ENCODE assay signal across 8 mouse cellular contexts in genomic region chr14:62878634-62879430, GRCm38 (mm10). TPM values are rescaled to one million over a fixed set of nuclear protein-coding genes. Genes with fewer than 3 reads are reported as not detected.
DNase-seq lines count a peak whose midpoint lies in the region; ATAC-seq and TF ChIP-seq lines count a peak whose summit lies in the region.

No protein-coding gene starts in this region.

- ATAC-seq in heart, embryonic 14.5 days (ENCODE audit: insufficient number of reproducible peaks, insufficient read depth, low FRiP score, low read depth): no peak
- ATAC-seq in forebrain, embryonic 13.5 days: no peak
- peak; percentile 78 for ATAC-seq in liver, postnatal 0 days

- TF ChIP-seq CTCF in liver, postnatal 0 days (IDR thresholded peaks at IDR 0.05; ENCODE audit: low read depth): no peak

- 50% methylated on average over 7 of the region's 7 CpGs for WGBS in heart, embryonic 14.5 days
- WGBS in forebrain, embryonic 13.5 days: 63% methylated on average over 7 of the region's 7 CpGs
- WGBS in liver, postnatal 0 days (ENCODE audit: insufficient replicate concordance): 54% methylated on average over 7 of the region's 7 CpGs

- H3K36me3 ChIP-seq in heart, embryonic 14.5 days (ENCODE audit: control insufficient read depth, insufficient read depth, low read length): no peaks in the 10 kb centered on the region
- no peaks in the 10 kb centered on the region for H3K36me3 ChIP-seq in forebrain, embryonic 13.5 days (ENCODE audit: poor library complexity, severe bottlenecking)
- H3K36me3 ChIP-seq in liver, postnatal 0 days (replicated peaks; ENCODE audit: insufficient read depth, low read length): no peaks in the 10 kb centered on the region

- peaks cover 10 to 33% of the 10 kb centered on the region in 2 experiments for H3K4me1 ChIP-seq in heart, embryonic 14.5 days (ENCODE audit: control insufficient read depth in 2 of 2, insufficient read depth in 2 of 2, low read length in 2 of 2)
- peaks cover 54% of the 10 kb centered on the region for H3K4me1 ChIP-seq in forebrain, embryonic 13.5 days
- H3K4me1 ChIP-seq in liver, postnatal 0 days (ENCODE audit: insufficient read depth): peaks cover 38% of the 10 kb centered on the region

- DNase-seq in heart, postnatal 36 days: no peak
- peak; percentile 9 for DNase-seq in c-Kit-positive CD71-positive TER-119-negative erythroid progenitor cells, embryonic 14.5 days (ENCODE audit: low read depth)
- no peak for DNase-seq in liver, postnatal 0 days
- DNase-seq in testis, postnatal 10 days (ENCODE audit: low spot score): no peak
- no peak for DNase-seq in kidney, adult 8-10 months
- DNase-seq in urinary bladder, adult 18-20 months (ENCODE audit: low spot score in 2 of 2): no peak

- H3K4me2 ChIP-seq in heart, embryonic 14.5 days (ENCODE audit: low read length): peak overlapping the region; percentile 31; the same call in 1 of the 2 replicates
- H3K4me2 ChIP-seq in forebrain, embryonic 13.5 days: no peak overlapping the region
- peak overlapping the region; percentile 48 for H3K4me2 ChIP-seq in liver, postnatal 0 days (ENCODE audit: low read depth, low read length)

- H3K27me3 ChIP-seq in heart, embryonic 14.5 days (ENCODE audit: control insufficient read depth, insufficient read depth, low read length): no peaks in the 10 kb centered on the region
- no peaks in the 10 kb centered on the region for H3K27me3 ChIP-seq in forebrain, embryonic 13.5 days
- H3K27me3 ChIP-seq in liver, postnatal 0 days (ENCODE audit: insufficient read depth, low read length): no peaks in the 10 kb centered on the region

- H3K27ac ChIP-seq in heart, embryonic 14.5 days (replicated peaks in 1 of 2; ENCODE audit: control insufficient read depth in 1 of 2, insufficient read depth in 1 of 2, low read depth in 2 of 2, low read length in 2 of 2): no peak overlapping the region; a peak in 1 of 4 replicates
- 0 out of 2 replicates have a peak overlapping the region, but pooled peaks have one; percentile 12 for H3K27ac ChIP-seq in forebrain, embryonic 13.5 days
- peak overlapping the region; percentile 66 for H3K27ac ChIP-seq in liver, postnatal 0 days (ENCODE audit: low read depth)

- intact Hi-C loops in heart, postnatal 36 days (cut with DNase I): loop anchor here (2.0 kb wide), 2 partner anchors 58 to 96 kb away; no protein-coding TSS in a partner anchor

- TF ChIP-seq EP300 in liver, postnatal 0 days (IDR thresholded peaks at IDR 0.05; ENCODE audit: low read depth): no peak

- H3K9me3 ChIP-seq in heart, embryonic 14.5 days (ENCODE audit: control insufficient read depth, low read length): no peaks in the 10 kb centered on the region
- H3K9me3 ChIP-seq in forebrain, embryonic 13.5 days (replicated peaks): no peaks in the 10 kb centered on the region
- H3K9me3 ChIP-seq in liver, postnatal 0 days (ENCODE audit: low read length): no peaks in the 10 kb centered on the region

- H3K9ac ChIP-seq in heart, embryonic 14.5 days (ENCODE audit: low read length): no peak overlapping the region
- no peak overlapping the region for H3K9ac ChIP-seq in forebrain, embryonic 13.5 days
- 0 out of 2 replicates have a peak overlapping the region, but pooled peaks have one; percentile 18 for H3K9ac ChIP-seq in liver, postnatal 0 days (replicated peaks)

- no peak overlapping the region for H3K4me3 ChIP-seq in heart, embryonic 14.5 days (ENCODE audit: control insufficient read depth in 1 of 2, insufficient read depth in 1 of 2, low read depth in 1 of 2, low read length in 2 of 2)
- no peak overlapping the region for H3K4me3 ChIP-seq in forebrain, embryonic 13.5 days
- no peak overlapping the region for H3K4me3 ChIP-seq in liver, postnatal 0 days (ENCODE audit: low read depth, low read length)

RNA-seq across cellular contexts. Expression of gene Wdfy2, which starts 41.4 kb away (rescaled TPM):
- polyA plus RNA-seq in heart, embryonic 14.5 days (2014; fragmentation: Nextera tagmentation; extraction: Ambion mirVana): 6.2 TPM in 2 replicates
- total RNA-seq in heart, postnatal 36 days (2021): 1 to 10 TPM; 6.6 to 7.9 TPM
- 7.3 and 8.5 TPM in 2 replicates for polyA plus RNA-seq in forebrain, embryonic 13.5 days (2015; fragmentation: Nextera tagmentation; extraction: Ambion mirVana)
- 1.7 and 2.0 TPM in 2 replicates for polyA plus RNA-seq in liver, postnatal 0 days (2015; fragmentation: Nextera tagmentation; extraction: Ambion mirVana)

Comparison
In these comparisons a context has a peak if more than half of its experiments do, and no peak if none do; other contexts are left out.
1. H3K27ac ChIP-seq: peak in forebrain, embryonic 13.5 days (single experiment) and liver, postnatal 0 days (single experiment); none in heart, embryonic 14.5 days (0 of 2).